Mouse (Mus musculus) left cerebral cortex, adult 8-10 months (tissue): ENCODE data around the gene Nav1. TPM values are rescaled to one million over a fixed set of nuclear protein-coding genes. Genes with fewer than 3 reads are reported as not detected.
A peak's percentile ranks its signal among the peaks of the same experiment; 100 is the strongest.
"Not testable (repeated sequence)": the region's sequence is repeated elsewhere in the genome, so short reads cannot be mapped to it uniquely, and the experiment has no call there.

Source experiments
- DNase-seq, 2 experiments: peaks; one replicate each; pipeline ENCODE4 v3.0.0; 2022; ENCODE audit warnings: low spot score in 2 of 2
- total RNA-seq, 4 experiments: library from RNA; stranded (reverse); gene quantifications; 2 replicates each; pipeline ENCODE4 v1.2.4; 2022

Gene Nav1
- total RNA-seq, 4 experiments from 2014 or later = 44.9 to 49.3 (median 46.5) TPM

DNA sequence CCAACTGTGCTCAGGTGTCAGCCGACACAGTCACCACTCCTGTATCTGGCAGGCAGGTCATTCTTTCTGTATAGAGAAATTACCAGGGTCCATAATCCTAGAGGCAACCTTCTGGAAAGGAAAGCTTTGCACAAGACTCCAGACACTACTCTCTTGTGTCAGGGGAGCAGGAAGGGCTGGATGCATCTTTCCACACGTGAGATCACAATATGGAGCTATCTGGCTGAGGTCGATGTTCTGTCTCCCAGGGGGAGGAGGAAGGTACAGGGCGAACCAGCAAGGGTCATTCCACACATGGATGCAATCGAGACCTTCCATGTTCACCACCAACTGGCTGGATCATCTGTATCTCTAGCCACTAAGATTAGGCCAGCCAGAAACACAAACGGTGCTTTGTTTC, 113.2 kb downstream of the Nav1 start:
- DNase-seq = no peak

DNA sequence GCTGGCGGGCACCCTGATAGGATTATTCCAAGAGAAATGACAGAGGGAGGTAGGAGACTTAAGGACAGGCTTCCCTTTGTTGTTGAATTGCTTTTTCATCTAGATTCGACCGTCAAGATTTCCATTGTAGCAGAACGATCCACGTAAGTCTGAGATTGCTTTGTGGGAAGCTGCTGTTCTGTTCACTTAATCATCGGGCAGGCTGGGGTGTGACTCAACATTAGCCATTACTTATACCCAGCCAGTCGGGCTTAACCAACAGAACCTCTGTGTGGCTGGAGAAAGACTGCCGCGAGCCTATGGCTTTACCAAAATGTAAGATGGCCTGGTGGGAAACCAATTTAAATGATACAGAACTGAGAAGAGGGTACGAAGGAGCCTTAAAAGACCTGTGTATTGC, 114.7 kb downstream of the Nav1 start:
- DNase-seq = no peak

DNA sequence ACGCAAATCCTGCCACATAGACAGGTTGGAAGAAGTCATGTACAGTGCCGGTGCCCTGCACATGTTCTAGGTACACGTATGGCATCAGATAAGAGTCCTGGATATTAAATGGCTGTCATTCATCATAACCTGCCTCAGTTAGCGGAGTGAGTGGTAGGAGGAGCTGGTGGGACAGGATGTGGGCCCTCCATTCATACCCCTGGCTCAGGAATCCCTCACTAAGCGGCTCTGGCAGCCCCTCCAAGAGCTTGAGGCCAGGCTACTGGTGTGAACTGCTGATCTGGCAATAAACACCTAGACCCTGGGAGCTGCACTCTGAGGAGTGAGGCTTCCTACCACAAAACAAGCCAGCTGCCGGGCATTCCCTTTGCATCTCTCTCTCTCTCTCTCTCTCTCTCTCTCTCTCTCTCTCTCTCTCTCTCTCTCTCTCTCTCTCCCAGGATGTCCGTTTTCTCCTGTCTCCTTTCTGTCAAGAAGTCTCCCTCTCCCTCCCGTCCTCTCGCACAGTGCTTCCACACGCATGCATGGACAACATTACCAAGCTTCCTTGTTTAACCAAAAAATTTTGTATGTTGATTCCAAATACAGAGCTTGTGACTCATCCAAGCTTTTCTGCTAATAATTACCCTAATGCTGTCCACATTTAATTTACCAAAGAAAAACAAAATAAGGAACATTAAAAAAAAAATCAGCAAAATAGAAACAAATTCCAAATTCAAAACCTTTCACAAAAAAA, 116.0 kb downstream of the Nav1 start:
- DNase-seq = no peak

DNA sequence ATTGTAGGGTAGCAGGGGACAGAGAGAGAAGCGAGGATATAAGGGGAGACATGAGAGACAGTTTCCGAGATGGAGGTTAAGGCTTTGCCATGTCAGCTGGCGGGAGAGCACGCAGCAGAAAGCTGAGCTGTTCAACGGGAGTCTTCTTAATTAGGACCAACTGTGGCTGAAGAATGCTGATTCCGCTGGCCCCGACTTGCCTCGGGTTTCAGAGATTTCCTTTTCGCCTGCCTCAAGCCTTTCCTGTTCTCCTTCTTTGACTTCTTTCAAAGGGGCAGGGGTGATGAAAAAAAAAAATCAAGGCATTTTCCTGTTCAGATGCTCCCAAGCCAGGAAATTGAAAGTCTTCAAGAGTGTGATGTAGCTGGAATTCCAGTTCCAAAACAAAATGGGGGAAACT, 118.2 kb downstream of the Nav1 start:
- DNase-seq = no peak

DNA sequence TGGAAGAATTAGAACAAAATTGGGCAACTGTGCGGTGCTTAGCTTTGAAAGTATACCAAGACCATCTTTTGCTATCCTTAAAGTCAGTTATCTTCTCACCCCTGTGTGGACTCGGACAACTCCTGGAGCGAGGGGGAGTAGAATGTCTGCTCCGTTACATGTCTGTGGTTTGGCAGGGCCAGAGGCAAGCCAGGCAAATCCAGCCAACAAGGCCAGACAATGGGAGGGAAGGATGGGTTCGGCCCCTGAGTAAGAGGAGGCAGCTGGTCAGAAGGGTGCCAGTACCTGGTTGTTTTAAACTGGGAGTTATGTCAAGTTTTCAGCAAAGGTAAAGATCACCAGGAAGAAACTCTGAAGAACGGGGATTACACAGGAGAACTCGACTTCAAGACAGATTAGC, 121.9 kb downstream of the Nav1 start:
- no peak for DNase-seq

DNA sequence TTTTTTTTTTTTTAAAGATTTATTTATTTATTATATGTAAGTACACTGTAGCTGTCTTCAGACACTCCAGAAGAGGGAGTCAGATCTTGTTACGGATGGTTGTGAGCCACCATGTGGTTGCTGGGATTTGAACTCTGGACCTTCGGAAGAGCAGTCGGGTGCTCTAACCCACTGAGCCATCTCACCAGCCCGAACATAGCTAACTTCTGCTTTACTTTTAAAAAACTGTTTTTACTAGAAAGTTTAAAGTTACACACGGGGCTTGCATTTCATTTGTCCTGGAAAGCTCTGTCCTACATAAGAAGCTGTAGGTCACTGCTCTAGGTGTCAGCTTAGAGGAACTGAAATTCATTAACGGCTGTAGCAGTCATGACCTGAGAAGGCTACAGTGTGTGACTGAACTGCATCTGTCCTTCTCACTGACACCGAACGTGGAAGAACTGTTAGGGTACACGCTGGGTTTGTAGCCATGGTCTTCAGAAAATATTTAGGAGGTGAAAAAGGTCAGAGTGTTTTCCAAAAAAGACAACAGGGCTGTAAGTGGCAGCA, 122.5 kb downstream of the Nav1 start:
- not testable (repeated sequence) for DNase-seq

DNA sequence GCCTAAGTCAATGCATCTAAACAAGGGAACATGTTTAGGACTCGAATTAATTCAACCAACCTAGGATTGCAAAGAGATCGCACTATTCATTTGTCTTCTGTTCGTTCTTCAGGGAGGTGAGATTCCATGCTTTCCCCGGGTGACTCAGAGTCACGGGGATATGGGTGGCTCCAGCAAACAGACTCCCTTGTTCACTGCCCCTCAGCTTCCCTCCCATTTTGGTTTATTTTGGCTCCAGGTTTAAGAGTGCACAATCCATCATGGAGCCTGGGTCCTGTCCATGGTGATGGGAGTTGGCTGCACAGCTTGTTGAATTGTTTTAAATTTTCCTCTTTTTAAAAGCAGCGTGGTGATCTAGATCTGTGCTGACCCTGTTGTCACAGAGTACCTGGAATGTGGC, 123.1 kb downstream of the Nav1 start:
- no peak for DNase-seq

DNA sequence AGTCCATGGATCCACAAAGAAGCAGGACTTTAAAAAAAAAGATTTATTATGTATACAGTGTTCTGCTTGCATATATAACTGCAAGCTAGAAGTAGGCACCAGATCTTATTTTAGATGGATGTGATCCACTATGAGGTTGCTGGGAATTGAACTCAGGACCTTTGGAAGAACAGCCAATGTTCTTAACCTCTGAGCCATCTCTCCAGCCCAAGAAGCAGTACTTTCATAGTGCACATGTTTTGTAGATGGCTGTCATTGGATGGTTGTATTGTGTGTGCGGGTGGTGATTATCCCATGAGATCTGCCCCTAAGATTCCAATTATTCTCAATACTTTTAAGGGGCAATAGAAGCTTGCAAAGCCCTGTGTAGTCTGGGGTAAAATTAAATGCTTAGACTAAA, 124.4 kb downstream of the Nav1 start:
- DNase-seq = no peak

DNA sequence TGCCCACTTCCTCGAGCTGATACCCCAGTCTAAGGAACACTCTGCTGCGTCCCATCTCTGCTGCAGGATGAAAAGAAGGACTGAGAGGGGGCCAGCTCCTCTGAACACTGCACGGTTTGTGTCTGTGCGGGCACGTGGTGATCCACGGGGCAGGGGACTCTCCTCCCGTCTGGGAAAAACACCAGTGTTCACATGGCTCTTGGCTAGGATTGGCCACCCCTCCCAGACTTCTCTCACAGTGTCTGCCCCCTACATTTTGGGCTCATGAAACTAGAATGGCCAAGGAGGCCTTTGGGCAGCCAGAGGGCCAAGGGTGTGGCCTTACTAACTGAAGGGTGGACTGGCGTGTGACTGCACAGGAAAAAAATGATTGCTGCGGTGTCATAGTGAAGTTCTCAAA, 125.4 kb downstream of the Nav1 start:
- no peak for DNase-seq

DNA sequence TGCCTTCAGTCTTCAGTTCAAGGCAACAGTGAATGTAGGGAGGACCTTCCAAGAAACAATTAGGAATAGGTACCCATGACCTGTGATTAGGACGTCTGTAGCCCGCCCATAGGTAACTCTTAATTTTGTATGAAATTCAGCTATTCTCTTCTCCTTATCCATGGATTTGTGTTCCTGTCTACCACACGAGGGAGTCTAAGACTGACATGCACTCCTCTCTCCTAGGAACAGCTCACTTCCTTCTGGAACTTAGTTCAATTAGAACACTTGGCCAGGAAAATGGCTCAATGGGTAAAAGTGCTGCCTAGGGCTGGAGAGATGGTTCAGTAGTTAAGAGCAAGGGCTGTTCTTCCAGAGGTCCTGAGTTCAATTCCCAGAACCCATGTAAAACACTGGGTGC, 126.3 kb downstream of the Nav1 start:
- no peak for DNase-seq

DNA sequence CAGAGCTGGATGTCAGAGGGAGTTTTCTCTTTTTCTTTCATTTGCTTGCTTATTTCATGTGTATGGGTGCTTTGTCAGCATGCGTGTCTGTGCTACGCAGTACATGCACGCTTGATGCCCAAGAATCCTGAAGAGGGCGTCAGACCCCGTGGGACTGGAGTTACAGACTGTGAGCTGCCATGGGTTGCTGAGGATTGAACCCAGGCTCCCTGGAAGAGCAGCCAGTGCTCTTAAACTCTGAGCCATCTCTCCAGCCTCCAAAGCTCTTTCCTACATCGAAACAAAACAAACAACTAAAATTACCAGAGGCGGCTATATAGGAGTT, 131.6 kb downstream of the Nav1 start:
- DNase-seq = no peak

DNA sequence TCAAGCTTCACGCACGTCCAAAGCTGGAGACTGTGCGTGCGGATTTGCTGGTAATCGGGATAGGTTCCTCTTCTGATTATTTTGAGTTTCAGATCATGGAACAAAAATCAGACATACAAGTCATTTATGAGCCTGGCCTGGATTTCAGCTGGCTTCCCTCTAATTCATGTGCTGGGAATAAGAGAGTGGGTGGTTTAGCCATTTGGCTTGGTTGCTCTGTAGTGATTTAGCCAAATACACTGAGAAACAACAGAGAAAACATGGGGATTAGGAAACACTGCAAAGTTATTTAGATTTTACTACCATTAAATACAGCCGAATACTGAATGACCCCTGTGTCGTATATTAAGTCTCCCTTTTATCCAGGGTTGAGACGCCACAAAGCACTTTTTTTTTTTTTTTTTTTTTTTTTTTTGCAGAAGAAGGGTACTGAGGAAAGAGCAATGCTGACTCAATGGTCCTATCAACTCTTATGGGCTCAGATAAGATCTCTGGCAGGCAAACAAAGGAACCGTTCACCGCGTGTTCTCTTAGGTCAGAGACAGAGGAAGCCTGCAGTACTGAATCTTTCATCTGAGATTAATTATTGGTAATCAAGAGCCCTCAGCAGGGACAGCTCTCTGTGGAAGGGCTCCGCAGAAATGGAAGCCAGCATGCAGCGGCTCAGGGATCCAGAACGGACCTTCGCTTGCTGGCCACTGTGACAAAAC, 132.1 kb downstream of the Nav1 start:
- no peak for DNase-seq

DNA sequence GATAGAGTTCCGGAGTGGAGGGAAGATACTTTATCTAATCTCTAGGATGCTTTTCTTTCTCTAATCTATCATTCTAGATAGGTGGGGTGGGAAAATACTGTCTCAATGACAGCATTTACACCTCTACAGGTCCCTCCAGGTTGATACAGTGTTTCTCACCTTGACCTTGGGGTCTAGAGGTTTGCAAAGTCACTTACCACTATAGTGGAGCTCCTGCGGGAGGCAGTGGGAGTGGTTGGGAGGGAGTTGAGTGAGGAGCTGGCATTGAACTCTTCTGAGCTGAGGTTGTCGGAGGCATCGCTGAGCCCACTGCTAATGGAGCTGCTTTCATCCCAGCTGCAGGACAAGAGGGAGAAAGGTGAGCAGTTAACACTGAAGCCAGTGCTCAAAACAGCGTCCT, 134.6 kb downstream of the Nav1 start:
- no peak for DNase-seq

DNA sequence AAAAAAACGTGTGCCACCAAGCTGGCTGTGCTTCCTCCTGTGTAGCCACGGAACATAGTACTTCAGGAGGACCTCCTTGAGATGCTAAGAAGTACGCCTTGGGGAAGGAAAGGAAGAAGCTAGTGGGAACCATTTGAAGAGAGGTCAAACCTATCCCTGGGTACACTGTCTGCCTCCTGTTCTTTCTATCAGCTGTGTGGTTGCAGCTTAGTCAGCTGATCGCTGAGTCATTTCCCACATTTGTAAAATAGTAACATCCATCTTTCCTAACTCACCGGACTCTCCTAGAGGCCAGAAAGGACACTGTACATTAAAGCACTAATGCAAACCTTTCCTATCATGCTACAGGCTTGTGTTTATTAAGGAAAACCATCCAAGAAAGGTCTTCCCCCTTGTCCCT, 135.4 kb downstream of the Nav1 start:
- DNase-seq = no peak

DNA sequence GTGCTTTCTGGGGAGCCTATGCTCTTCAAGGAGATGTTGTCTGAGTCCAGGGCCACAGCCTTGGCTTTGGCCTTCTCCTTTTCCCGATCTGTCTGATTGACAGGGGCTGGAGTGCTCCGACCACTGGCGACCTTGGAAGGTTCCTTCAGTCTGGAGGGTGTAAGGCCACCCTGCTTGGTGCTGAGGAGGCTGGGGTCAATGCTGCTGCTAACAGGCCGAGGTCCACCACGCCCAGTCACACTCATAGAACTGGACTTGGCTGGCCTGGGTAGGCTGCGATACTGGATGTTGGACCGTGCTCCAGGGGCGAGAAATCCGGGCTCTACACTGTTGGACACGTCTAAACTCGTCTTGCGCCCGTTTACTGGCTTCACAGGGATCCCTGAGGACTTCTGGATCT, 136.5 kb downstream of the Nav1 start:
- DNase-seq = no peak

DNA sequence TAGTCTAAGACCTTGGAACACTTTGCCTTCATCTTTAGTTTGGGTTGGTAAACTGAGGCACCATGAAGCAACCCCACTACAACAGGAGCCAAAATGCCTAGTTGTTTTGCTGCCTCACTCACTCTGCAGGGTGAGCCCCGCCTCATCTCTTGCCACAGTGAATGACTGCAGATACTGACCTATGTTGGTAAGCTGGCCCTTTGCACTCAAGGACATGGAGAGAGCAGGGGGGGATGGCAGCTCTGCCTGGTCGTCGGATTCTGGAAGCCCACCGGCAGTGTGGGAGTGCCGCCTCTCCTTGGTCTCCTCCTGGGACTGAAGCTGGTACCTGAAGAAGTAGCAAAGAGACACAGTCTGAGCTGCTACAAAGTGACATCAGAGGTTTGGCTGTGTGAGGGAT, 139.6 kb downstream of the Nav1 start:
- no peak for DNase-seq

DNA sequence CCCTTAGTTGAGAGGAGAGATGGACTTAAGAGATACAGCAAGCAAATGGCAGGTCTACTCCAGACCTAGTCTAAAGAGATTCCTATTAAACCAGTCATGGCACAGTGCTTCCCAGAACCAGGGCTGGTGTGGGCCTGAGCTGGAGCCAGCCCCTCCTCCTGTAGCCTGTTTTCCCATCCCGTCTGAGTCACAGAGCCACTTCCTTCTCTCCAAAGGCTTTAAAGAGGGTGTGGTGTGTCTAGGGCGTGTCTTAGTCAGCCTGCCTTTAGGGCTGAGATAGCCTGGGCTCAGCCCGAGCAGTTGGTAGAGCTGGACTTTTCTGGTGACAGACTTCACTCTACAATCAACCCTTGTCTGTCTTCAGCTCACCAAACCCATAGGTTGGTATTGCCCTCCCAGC, 140.2 kb downstream of the Nav1 start:
- DNase-seq = no peak

DNA sequence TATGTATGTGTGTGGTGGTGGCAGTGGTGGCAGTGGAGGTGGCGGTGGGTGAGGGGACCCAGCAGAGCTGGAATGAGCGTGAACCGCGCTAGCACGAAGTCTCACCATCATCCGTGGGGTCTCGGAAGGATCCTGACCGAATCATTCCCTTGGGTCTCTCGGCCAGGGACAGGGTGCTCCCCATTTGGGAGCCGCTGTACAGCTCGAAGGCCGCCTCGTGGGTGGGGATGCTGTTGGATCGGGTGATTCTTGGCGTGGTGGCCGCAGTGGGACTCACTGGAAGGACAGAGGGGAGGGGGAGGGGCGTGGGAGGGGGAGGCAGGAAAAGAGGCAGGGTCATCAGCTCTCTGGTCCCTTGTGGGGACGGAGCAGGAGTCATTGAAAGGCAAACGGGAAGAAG, 141.4 kb downstream of the Nav1 start:
- no peak for DNase-seq

DNA sequence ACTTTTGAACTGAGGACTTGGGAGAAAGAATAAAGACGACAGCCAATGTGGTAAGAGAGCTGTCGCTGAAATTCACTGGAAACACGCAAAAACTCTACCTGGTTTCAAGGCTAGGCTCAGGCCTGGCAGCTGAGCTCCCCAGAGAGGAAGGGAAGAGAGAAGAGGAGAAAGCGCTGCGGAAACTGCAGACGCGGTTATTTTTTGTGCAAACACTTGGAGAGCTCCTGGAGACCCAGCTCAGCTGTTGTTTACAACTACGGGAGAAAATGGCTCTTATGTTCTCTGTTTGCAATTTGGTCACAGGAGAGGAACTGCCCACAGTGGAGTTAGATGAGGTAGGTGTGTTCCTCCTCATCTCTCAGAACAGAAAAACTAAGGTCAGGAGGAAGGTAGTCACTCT, 144.4 kb downstream of the Nav1 start:
- no peak for DNase-seq

DNA sequence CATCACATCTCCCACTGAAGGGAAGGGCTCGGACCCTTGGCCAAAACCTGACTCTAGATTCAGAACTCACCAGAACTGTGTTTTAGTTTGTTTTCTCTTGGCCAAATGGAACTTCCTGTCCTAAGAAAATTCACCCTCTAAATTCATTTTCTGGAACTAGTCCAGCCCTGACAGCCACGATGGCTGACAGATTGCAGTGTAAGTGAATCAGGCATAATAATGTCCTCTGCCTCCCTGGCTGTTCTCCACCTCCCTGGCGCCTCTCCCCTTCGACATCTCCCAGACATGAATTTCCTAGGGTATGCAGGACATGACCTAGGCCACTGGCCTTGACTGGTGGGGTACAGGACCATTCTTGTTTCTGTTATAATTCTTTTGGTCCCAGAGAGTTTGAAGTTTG, 144.8 kb downstream of the Nav1 start:
- no peak for DNase-seq

DNA sequence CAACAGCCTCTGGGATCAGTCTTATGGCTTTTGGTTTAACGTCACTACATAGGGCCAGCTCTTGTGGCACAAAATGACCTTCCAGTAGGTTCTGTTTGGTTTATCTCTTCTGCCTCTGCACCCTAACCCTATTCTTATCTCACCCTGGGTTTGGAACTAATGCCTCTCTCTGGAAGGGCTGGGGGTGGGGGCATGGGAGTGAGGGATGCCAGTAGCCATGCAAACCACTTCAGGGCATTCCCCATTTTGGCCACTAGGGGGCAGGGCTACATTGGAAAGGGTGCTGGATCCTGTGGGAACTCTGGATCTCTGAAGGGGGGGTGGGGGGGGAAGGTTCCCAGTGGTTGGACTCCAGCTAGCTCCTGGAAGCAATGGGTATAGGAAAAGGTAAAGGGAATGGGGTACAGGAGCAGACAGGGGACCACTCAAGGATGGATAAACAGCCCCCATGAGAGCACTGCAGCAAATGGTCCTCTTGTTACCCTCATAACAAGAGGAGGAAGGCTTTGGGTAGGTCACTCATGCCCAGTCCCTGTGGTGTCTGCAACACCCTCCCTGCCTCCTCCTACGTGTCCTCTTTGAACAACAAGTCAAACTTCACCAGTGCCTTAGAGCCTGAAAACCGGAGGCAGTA, 145.9 kb downstream of the Nav1 start:
- peak in 1 of 2 experiments; percentile 67 for DNase-seq

DNA sequence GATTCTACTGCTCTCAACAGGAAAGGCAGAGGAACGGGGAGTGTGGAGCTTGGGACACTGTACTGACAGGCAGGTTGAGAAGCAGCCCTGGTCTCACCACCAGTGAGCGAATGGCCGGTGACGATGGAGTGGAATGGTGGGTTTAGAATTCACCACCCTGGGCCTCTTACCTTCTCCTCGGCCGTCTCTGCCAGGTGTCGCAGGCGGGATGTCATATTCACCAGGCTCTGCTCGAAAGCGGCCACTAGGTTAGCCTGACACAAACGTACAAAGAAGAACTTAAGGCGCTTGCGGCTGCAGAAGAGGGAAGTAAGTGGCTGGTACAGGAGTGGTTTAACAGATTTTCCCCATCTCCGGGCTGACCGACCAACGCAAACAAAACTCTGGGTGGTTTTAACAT, 146.6 kb downstream of the Nav1 start:
- no peak for DNase-seq

DNA sequence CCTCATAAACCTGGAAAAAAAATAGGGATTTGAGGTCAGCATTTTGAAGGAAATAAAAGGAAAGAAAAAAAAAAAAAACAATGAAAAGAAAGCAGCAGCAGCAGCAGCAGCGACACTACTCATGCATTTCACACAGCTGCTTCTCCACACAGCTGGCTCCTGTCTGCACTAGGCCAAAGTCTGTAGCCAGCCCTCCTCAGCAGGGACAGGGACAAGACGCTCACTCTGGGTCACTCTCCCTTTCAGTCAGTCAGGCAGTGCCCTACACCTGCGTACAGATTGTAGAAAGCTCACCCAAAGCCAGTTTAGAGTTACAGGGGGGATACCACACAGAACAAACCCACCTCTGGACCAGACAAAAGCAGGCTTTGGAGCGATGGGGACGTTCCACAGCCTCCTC, 149.2 kb downstream of the Nav1 start:
- DNase-seq = no peak
